Mouse (Mus musculus) heart, adult 2 months (tissue): ENCODE measurements around the gene Kcnq4.

Source experiments
- CTCF ChIP-seq: fragments of 200-600 bp; IDR thresholded peaks from 2 replicates; pipeline ENCODE4 v1.8.1; 2022; ENCODE audit warnings: antibody characterized with exemption, mild to moderate bottlenecking, moderate library complexity
- EP300 ChIP-seq: fragments of 200-500 bp; IDR thresholded peaks from 2 replicates; pipeline ENCODE4 v1.6.1; 2011; ENCODE audit warnings: low read depth, low read length, control low read depth; ENCODE audit not compliant: insufficient read depth
- POLR2A ChIP-seq: fragments of 200-500 bp; IDR thresholded peaks from 2 replicates; pipeline ENCODE4 v1.6.1; 2011; ENCODE audit warnings: mild to moderate bottlenecking, low read depth, low read length, control low read depth; ENCODE audit not compliant: insufficient read depth

- TF ChIP-seq EP300 = no peak
- TF ChIP-seq CTCF = no peak
- TF ChIP-seq POLR2A = no peak
These were observed 7.1 kb downstream of the Kcnq4 start for GRCm38 (mm10) chr4:120741303-120741702.
